Mouse (Mus musculus) monocyte, adult 5-6 weeks (primary cell): ENCODE results near the gene Map3k5. TPM values are rescaled to one million over a fixed set of nuclear protein-coding genes. Genes with fewer than 3 reads are reported as not detected.

ENCODE experiments used
- ATAC-seq: fragments of 153-309, 156-312 bp; replicated peaks from 2 replicates; pipeline ENCODE4 v1.8.0; 2017; ENCODE audit warnings: mild to moderate bottlenecking; ENCODE audit not compliant: low TSS enrichment, insufficient number of reproducible peaks, severe bottlenecking, poor library complexity, low FRiP score
- total RNA-seq: library from RNA; stranded (forward); fragments of 200-1000, 200-491, 200-594 nt; gene quantifications from 3 replicates; pipeline ENCODE4 v1.2.3, GENCODE M21; 2017

The Map3k5 gene
- total RNA-seq, 1 experiment from 2014 or later, result 99.2 TPM

- ATAC-seq, result no peak
Measured at GRCm38 (mm10) chr10:20159308-20159707, 225.0 kb downstream of the Map3k5 start.

DNA sequence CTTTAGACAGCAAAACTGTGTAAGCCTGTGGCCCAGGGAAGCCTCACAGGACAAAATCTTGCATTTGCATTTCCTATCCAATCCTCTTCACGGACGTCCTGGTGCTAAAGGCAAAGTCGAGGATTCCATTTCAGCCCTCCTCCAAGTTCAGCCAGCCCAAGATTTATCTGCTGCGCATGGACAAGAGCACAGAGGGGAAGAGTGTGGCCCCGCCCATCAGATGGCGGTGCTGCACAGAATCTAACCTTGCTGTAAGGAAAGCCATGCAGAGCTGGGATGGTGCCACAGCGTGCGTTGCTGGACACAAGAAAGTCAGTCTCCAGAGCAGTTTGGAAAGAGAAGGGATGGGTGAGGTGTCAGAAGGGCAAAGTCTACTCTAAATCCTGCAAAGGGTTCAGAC is 226.6 kb downstream of the Map3k5 start:
- ATAC-seq, result no peak

DNA sequence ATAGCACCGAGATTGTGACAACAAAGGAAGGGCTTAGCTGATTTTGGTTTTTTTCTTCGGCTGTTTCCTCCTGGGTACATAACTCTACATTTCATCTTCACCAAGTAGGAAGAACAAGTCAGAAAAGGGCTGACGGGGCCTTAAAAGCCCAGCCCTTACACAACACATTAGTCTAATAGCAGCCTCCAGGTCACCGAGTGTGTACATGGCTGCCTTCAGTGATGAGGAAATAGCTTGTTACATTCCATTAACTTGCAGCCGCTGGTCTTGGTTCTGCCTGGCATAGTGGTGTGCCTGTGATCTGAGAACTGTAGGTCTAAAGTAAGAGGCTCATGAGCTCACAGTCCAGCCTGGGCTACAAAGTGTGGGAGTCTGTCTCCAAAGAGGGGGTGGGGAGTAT is 230.5 kb downstream of the Map3k5 start:
- ATAC-seq, result no peak

- ATAC-seq, result 0 out of 2 replicates have a peak, but pooled peaks have one; percentile 45
Measured at GRCm38 (mm10) chr10:20166797-20167196, 232.5 kb downstream of the Map3k5 start.

GRCm38 (mm10) chr10:20167467-20167866 is 233.2 kb downstream of the Map3k5 start:
- ATAC-seq, result 0 out of 2 replicates have a peak, but pooled peaks have one; percentile 18

- no peak for ATAC-seq
Measured at GRCm38 (mm10) chr10:20169182-20169674, 235.0 kb downstream of the Map3k5 start.

DNA sequence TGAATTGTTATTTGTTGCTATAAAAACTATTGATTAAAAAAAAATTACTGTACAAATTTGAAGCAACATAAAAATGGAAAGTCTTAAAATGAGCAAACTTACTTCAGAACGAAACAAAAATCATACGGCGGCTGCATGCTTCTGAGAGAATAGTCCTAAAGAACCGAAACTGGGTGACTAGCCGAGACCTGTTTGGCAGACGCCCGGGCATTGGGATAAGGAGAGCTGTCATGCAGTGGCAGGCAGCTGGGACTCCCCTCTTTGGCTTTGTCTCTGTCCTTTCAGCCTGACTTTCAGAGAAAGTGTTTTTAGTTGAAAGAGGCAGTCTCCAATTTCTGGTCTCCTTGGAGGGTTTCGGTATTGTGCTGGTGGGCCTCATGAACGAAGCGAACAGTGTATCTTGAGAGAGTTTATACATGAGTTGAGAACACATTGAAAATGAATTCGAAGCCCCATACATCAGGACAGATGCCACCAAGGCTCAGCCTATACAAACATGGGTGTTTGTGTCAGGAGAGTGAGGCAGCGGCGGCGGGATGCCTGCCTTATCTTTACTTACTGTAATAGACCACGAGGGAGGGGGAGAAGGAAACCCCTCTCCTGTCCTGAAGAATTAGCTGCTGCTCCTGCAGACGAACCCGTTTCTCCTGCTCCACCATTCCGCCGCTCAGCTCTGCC is 235.8 kb downstream of the Map3k5 start:
- no peak for ATAC-seq

- no peak for ATAC-seq
Measured at GRCm38 (mm10) chr10:20170605-20171088, 236.4 kb downstream of the Map3k5 start.

DNA sequence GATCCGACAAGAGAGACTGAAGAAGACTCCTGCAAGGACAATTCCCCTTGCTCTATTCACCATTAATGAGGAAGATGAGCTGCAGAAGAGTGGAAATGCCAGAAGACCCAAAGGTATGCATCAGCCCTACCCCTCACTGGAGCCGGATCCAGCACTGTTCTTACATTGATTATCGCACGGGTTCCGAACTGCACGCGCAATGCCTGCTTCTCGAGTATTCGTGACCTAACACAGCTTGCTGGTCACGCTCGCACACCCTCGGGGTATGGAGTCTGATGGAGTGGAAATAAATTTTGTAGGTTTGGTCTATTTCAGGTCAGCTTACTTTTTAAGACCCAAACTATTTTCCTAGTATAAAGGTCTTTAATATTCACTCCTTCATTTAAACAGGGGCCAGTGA is 236.9 kb downstream of the Map3k5 start:
- no peak for ATAC-seq

- no peak for ATAC-seq
Measured at GRCm38 (mm10) chr10:20171756-20172155, 237.5 kb downstream of the Map3k5 start.

GRCm38 (mm10) chr10:20173733-20174132 is 239.5 kb downstream of the Map3k5 start:
- ATAC-seq, result no peak

- ATAC-seq, result no peak
Measured at GRCm38 (mm10) chr10:20176054-20176453, 241.8 kb downstream of the Map3k5 start.

- ATAC-seq, result no peak
Measured at GRCm38 (mm10) chr10:20178807-20179605, 244.7 kb downstream of the Map3k5 start.

DNA sequence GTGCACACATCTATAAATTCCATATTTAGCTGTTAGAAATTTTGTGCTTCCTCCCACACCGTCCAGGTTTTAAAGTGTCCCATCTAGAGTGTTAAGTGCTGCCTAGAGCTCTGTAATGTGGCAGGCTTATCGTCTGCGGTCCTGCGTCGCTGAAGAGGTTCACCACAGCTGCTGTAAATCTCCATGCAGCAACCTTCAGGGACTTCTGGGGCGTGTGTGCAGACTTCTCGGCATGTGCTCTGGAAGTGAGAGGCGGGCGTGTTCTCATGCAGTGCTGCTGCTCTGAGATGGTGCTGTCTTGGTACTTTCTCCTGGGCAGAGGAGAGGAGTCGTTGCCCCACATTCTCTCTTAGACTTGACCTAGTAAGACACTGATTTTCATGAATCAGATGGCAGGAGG is 246.9 kb downstream of the Map3k5 start:
- ATAC-seq, result no peak

- ATAC-seq, result no peak
Measured at GRCm38 (mm10) chr10:20181680-20182399, 247.6 kb downstream of the Map3k5 start.

- no peak for ATAC-seq
Measured at GRCm38 (mm10) chr10:20184326-20184725, 250.1 kb downstream of the Map3k5 start.

GRCm38 (mm10) chr10:20185264-20185663 is 251.0 kb downstream of the Map3k5 start:
- no peak for ATAC-seq

DNA sequence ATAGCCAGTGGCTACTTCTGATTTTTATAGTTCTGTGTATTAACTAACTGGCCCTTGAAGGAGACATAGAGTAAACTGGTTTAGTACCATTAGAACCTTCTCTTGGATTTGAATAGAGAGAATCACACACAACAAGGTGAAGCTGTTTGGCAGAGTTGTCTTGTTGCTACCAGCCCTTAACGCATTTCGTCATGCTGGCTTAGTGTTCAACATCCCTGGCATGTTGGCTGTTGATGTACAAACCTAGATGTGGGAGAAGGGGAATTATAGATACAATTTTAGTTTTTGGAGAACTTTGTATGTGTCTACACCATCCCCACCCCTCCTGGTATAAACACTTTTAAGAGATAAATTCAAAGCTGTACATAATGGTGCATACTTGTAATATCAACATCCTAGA is 251.5 kb downstream of the Map3k5 start:
- no peak for ATAC-seq

GRCm38 (mm10) chr10:20186800-20187273 is 252.6 kb downstream of the Map3k5 start:
- no peak for ATAC-seq
